Mouse (Mus musculus) testis, adult 2 months (tissue): ENCODE data around the gene Rdm1. TPM values are rescaled to one million over a fixed set of nuclear protein-coding genes. Genes with fewer than 3 reads are reported as not detected.
"Not testable (repeated sequence)": the region's sequence is repeated elsewhere in the genome, so short reads cannot be mapped to it uniquely, and the experiment has no call there.

Experiments
- H3K27ac ChIP-seq: fragments of 200-500 bp; 2 replicates; pipeline ENCODE4 v1.5.1; 2012; ENCODE audit warnings: low read depth, low read length; ENCODE audit not compliant: control insufficient read depth, insufficient read depth
- H3K27me3 ChIP-seq: fragments of 200-500 bp; 2 replicates; pipeline ENCODE4 v1.6.1; 2012; ENCODE audit warnings: mild to moderate bottlenecking, low read length, moderate library complexity; ENCODE audit not compliant: control insufficient read depth, insufficient read depth
- H3K36me3 ChIP-seq: fragments of 200-500 bp; 2 replicates; pipeline ENCODE4 v1.6.1; 2012; ENCODE audit warnings: mild to moderate bottlenecking, low read length; ENCODE audit not compliant: control insufficient read depth, insufficient read depth
- H3K4me1 ChIP-seq: fragments of 200-500 bp; 2 replicates; pipeline ENCODE4 v1.6.1; 2012; ENCODE audit warnings: low read length; ENCODE audit not compliant: control insufficient read depth, insufficient read depth
- H3K4me3 ChIP-seq: fragments of 200-500 bp; 2 replicates; pipeline ENCODE4 v1.5.1; 2012; ENCODE audit warnings: low read depth, mild to moderate bottlenecking, low read length, moderate library complexity, mixed read lengths; ENCODE audit not compliant: control insufficient read depth
- CTCF ChIP-seq: fragments of 200-500 bp; IDR thresholded peaks from 2 replicates; pipeline ENCODE4 v1.5.1; 2012; ENCODE audit warnings: low read depth, mild to moderate bottlenecking, inconsistent platforms, low read length, moderate library complexity; ENCODE audit not compliant: control insufficient read depth, insufficient read depth, insufficient replicate concordance
- POLR2A ChIP-seq: fragments of 200-500 bp; IDR thresholded peaks from 2 replicates; pipeline ENCODE4 v1.6.1; 2012; ENCODE audit warnings: low read depth, mild to moderate bottlenecking, inconsistent platforms, low read length, moderate library complexity; ENCODE audit not compliant: control insufficient read depth
- polyA plus RNA-seq: library from polyadenylated mRNA; depleted of rRNA; stranded (reverse); fragments of >200 nt; gene quantifications from 2 replicates; pipeline ENCODE4 v1.2.3, GENCODE M21; 2012; rRNA removed

Rdm1 gene
- 7.8 and 13.8 TPM in 2 replicates for polyA plus RNA-seq

- no peaks in the 10 kb centered on the region for H3K36me3 ChIP-seq
- H3K27me3 ChIP-seq: no peaks in the 10 kb centered on the region
- TF ChIP-seq POLR2A (peak; percentile 91), CTCF (no peak)
- peak within 1 kb of the TSS; percentile 96 for H3K27ac ChIP-seq
- H3K4me3 ChIP-seq: peak within 1 kb of the TSS; percentile 89
- peaks cover 12% of the 10 kb centered on the region for H3K4me1 ChIP-seq
Observed at GRCm38 (mm10) chr11:101626995-101627856, at the start of gene Rdm1. Gene Rdm1 (plus strand): TSS chr11:101627195.

- TF ChIP-seq POLR2A: no peak
- TF ChIP-seq CTCF: no peak
- H3K27ac ChIP-seq: no peak overlapping the region
- H3K4me1 ChIP-seq: peaks cover 5% of the 10 kb centered on the region
- no peaks in the 10 kb centered on the region for H3K27me3 ChIP-seq
- H3K36me3 ChIP-seq: no peaks in the 10 kb centered on the region
- no peak overlapping the region for H3K4me3 ChIP-seq
Observed at GRCm38 (mm10) chr11:101581081-101581764, 45.8 kb upstream of the Rdm1 start.

GRCm38 (mm10) chr11:101582054-101583035, 44.6 kb upstream of the Rdm1 start, which contains the start of gene Tmem106a:
Gene Tmem106a (plus strand): TSS chr11:101582242.
- Histone ChIP-seq H3K27ac (peak within 1 kb of the TSS; percentile 55; the same call in 1 of the 2 replicates), H3K4me3 (peak within 1 kb of the TSS; percentile 76), H3K36me3 (no peaks in the 10 kb centered on the region), H3K27me3 (no peaks in the 10 kb centered on the region), H3K4me1 (peaks cover 5% of the 10 kb centered on the region)
- TF ChIP-seq POLR2A: no peak
- no peak for TF ChIP-seq CTCF

GRCm38 (mm10) chr11:101583205-101583604, 43.8 kb upstream of the Rdm1 start:
- Histone ChIP-seq H3K27ac (no peak overlapping the region), H3K27me3 (no peaks in the 10 kb centered on the region), H3K4me1 (peaks cover 5% of the 10 kb centered on the region), H3K36me3 (no peaks in the 10 kb centered on the region), H3K4me3 (no peak overlapping the region)
- TF ChIP-seq CTCF: no peak
- TF ChIP-seq POLR2A: no peak

GRCm38 (mm10) chr11:101585031-101585430, 42.0 kb upstream of the Rdm1 start:
- H3K27ac ChIP-seq, H3K4me3 ChIP-seq, H3K4me1 ChIP-seq, H3K36me3 ChIP-seq, H3K27me3 ChIP-seq: not testable (repeated sequence)

- Histone ChIP-seq H3K36me3 (no peaks in the 10 kb centered on the region; the same call in 1 of the 2 replicates), H3K27me3 (no peaks in the 10 kb centered on the region), H3K4me1 (peaks cover 5% of the 10 kb centered on the region), H3K27ac (no peak overlapping the region), H3K4me3 (no peak overlapping the region)
- TF ChIP-seq CTCF: no peak
- no peak for TF ChIP-seq POLR2A
Observed at GRCm38 (mm10) chr11:101585805-101586204, 41.2 kb upstream of the Rdm1 start.
